Mouse (Mus musculus) forebrain, embryonic 14.5 days (tissue): ENCODE data around the gene Epn3. TPM values are rescaled to one million over a fixed set of nuclear protein-coding genes. Genes with fewer than 3 reads are reported as not detected.

Source experiments
- ATAC-seq: fragments of 200-750 bp; cut with Nextera tagmentation; 2 replicates; pipeline ENCODE4 v1.8.0; 2017; ENCODE audit warnings: mild to moderate bottlenecking, moderate library complexity
- DNase-seq: peaks from one replicate; pipeline ENCODE4 v3.0.0-alpha.2; 2015; ENCODE audit warnings: low spot score
- H3K27ac ChIP-seq: fragments of 300-500 bp; sonication (generic); 2 replicates; pipeline ENCODE4 v1.5.1; 2014; ENCODE audit warnings: low read depth, mild to moderate bottlenecking, control low read depth, low read length, moderate library complexity
- H3K27me3 ChIP-seq: fragments of 300-500 bp; sonication (generic); replicated peaks from 2 replicates; pipeline ENCODE4 v1.6.1; 2014; ENCODE audit warnings: low read length, control low read depth, mixed read lengths; ENCODE audit not compliant: control insufficient read depth, insufficient read depth
- H3K36me3 ChIP-seq: fragments of 300-500 bp; sonication (generic); 2 replicates; pipeline ENCODE4 v1.6.1; 2014; ENCODE audit warnings: low read length, control low read depth; ENCODE audit not compliant: control insufficient read depth, insufficient read depth
- H3K4me1 ChIP-seq: fragments of 300-500 bp; sonication (generic); 2 replicates; pipeline ENCODE4 v1.6.1; 2014; ENCODE audit warnings: antibody characterized with exemption, low read length, control low read depth; ENCODE audit not compliant: control insufficient read depth, insufficient read depth
- H3K4me2 ChIP-seq: fragments of 300-500 bp; sonication (generic); 2 replicates; pipeline ENCODE4 v1.6.1; 2014; ENCODE audit warnings: mild to moderate bottlenecking, control low read depth, low read length
- H3K4me3 ChIP-seq: fragments of 300-500 bp; sonication (generic); 2 replicates; pipeline ENCODE4 v1.5.1; 2014; ENCODE audit warnings: low read depth, low read length, control low read depth
- H3K9ac ChIP-seq: fragments of 300-500 bp; sonication (generic); 2 replicates; pipeline ENCODE4 v1.6.1; 2014; ENCODE audit warnings: mild to moderate bottlenecking, low read length, control low read depth, moderate library complexity
- H3K9me3 ChIP-seq: fragments of 300-500 bp; sonication (generic); replicated peaks from 2 replicates; pipeline ENCODE4 v1.6.1; 2016; ENCODE audit warnings: low read length, control low read depth, mixed read lengths; ENCODE audit not compliant: control insufficient read depth
- WGBS: fragments of 180-500 bp; shearing (Covaris S2); extraction: QIAGEN DNeasy Blood & Tissue Kit; methylation state at CpG from one replicate; pipeline ENCODE4 v1.1.7; 2014; 5-methylcytosine and 5-hydroxymethylcytosine counted together
- polyA plus RNA-seq: library from polyadenylated mRNA; unstranded; fragments of >200 nt; fragmentation: Nextera tagmentation; extraction: Ambion mirVana; gene quantifications from 2 replicates; pipeline ENCODE4 v1.2.1, GENCODE M21; 2014

Gene Epn3
- polyA plus RNA-seq, 1 experiment from 2014 or later, result 0.30 TPM

DNA sequence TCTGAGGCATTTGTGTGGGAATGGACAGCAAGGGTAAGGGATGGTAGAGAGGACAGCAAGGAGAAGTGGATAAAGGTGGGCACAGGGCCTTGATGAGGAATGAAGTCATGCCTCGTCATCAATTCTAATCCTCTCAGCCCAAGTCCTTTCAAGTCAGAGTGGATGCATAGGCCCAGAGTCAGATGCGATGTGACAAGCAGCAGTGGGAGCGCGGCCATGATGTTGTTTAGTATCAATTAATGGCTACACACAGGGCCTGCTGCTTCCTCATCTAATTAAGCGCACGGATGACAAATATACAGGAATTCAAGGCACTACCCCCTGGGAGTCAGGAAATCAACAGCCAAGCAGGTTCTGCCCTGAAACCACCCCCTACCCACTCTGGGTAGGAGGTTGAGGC is 59.4 kb downstream of the Epn3 start:
- no peak overlapping the region for H3K9ac ChIP-seq
- DNase-seq, result no peak
- peaks cover 16% of the 10 kb centered on the region; the same call in 1 of the 2 replicates for H3K36me3 ChIP-seq
- no peaks in the 10 kb centered on the region for H3K27me3 ChIP-seq
- H3K9me3 ChIP-seq, result no peaks in the 10 kb centered on the region
- WGBS, result 55% methylated on average over 6 of the region's 6 CpGs
- no peak overlapping the region for H3K4me2 ChIP-seq
- ATAC-seq, result no peak
- H3K4me3 ChIP-seq, result no peak overlapping the region
- H3K4me1 ChIP-seq, result peaks cover 13% of the 10 kb centered on the region
- no peak overlapping the region for H3K27ac ChIP-seq

Other genes with a start within 250 kb of the Epn3 start
- gene Gm21885, start 218.1 kb downstream of the Epn3 start, polyA plus RNA-seq, result not detected in 2 replicates
- gene Luc7l3, start 178.0 kb downstream of the Epn3 start, polyA plus RNA-seq, result 89.6 and 104 TPM in 2 replicates
- 10.2 and 10.3 TPM in 2 replicates for gene Ankrd40, start 172.0 kb downstream of the Epn3 start, polyA plus RNA-seq
- gene Abcc3, start 107.0 kb downstream of the Epn3 start, polyA plus RNA-seq, result 0.27 and 1.7 TPM in 2 replicates
- 7.0 and 7.1 TPM in 2 replicates for gene Cacna1g, start 25.8 kb downstream of the Epn3 start, polyA plus RNA-seq
- 0.43 and 0.67 TPM in 2 replicates for gene Spata20, start 13.8 kb downstream of the Epn3 start, polyA plus RNA-seq
- 1.8 and 2.1 TPM in 2 replicates for gene Mycbpap, start 21.8 kb upstream of the Epn3 start, polyA plus RNA-seq
- gene Rsad1, start 49.3 kb upstream of the Epn3 start, polyA plus RNA-seq, result 3.9 and 4.1 TPM in 2 replicates
- gene Chad, start 65.1 kb upstream of the Epn3 start, polyA plus RNA-seq, result 0.17 TPM in 2 replicates
- gene Acsf2, start 101.9 kb upstream of the Epn3 start, polyA plus RNA-seq, result 2.1 and 2.3 TPM in 2 replicates
- gene Lrrc59, start 129.8 kb upstream of the Epn3 start, polyA plus RNA-seq, result 120 and 137 TPM in 2 replicates
- 100 and 111 TPM in 2 replicates for gene Mrpl27, start 153.8 kb upstream of the Epn3 start, polyA plus RNA-seq
- 11.3 and 13.6 TPM in 2 replicates for gene Eme1, start 154.0 kb upstream of the Epn3 start, polyA plus RNA-seq
- gene Xylt2, start 177.5 kb upstream of the Epn3 start, polyA plus RNA-seq, result 6.9 and 8.2 TPM in 2 replicates
- gene Gm11541, start 204.5 kb upstream of the Epn3 start, polyA plus RNA-seq, result not detected in 2 replicates
- gene Cdc34b, start 241.8 kb upstream of the Epn3 start, polyA plus RNA-seq, result not detected in 2 replicates